ENCODE assay signal across 17 mouse cellular contexts in the genomic region with DNA sequence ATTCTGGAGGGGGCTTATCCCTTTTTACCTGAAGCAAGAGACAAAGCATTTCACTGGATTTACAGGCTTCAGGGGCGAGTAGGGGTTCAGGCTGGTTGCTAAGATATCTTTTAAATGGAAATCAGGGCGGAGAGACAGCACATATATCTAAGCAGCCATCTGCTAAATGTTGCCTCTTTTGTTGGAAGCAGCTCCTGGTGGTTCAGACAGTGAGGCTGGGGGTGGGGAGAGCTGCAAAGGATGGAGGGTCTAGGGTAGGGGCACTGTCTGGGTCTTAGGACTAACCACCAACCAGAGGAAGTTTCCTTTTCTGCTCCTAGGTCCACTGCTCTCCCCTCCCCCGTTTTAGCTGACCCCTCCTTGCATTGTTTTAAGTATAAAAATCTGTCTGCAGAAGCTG.
DNase-seq lines count a peak whose midpoint lies in the region; ATAC-seq and TF ChIP-seq lines count a peak whose summit lies in the region.
"Had no signal": no experiment of that assay in that cellular context is flagged by ENCODE, and none has a peak within 500 bp of the region (broad histone marks: within the 10 kb centered on the region; RNA-seq: fewer than 3 reads in every experiment).

No protein-coding gene starts in this region.

- H3K27me3 ChIP-seq in intestine, embryonic 14.5 days (replicated peaks; ENCODE audit: control insufficient read depth, insufficient read depth, low read length) = no peaks in the 10 kb centered on the region
- H3K27me3 ChIP-seq in intestine, postnatal 0 days (replicated peaks; ENCODE audit: control insufficient read depth, insufficient read depth, low read length) = no peaks in the 10 kb centered on the region
- H3K27me3 ChIP-seq in hindbrain, postnatal 0 days (ENCODE audit: insufficient read depth, low read length) = no peaks in the 10 kb centered on the region
- H3K27me3 ChIP-seq in neural tube, embryonic 15.5 days (replicated peaks) = no peaks in the 10 kb centered on the region
- H3K27me3 ChIP-seq: kidney, embryonic 15.5 days had no signal

- H3K9me3 ChIP-seq in intestine, embryonic 14.5 days (ENCODE audit: control insufficient read depth, low read length) = no peaks in the 10 kb centered on the region
- H3K9me3 ChIP-seq in intestine, postnatal 0 days (ENCODE audit: control insufficient read depth) = no peaks in the 10 kb centered on the region
- H3K9me3 ChIP-seq in hindbrain, postnatal 0 days (ENCODE audit: low read length) = no peaks in the 10 kb centered on the region
- H3K9me3 ChIP-seq in neural tube, embryonic 15.5 days (replicated peaks) = no peaks in the 10 kb centered on the region
- H3K9me3 ChIP-seq: kidney, embryonic 15.5 days had no signal

- DNase-seq in intestine, embryonic 14.5 days (ENCODE audit: low spot score) = no peak
- DNase-seq in right cerebral cortex, postnatal 4 days = peak; percentile 33
- DNase-seq in right cerebral cortex, postnatal 36 days (ENCODE audit: low spot score in 2 of 2) = no peak
- no peak for DNase-seq in hindbrain, postnatal 0 days (ENCODE audit: low spot score)
- no peak for DNase-seq in adrenal gland, postnatal 25 days
- DNase-seq in cerebellum, postnatal 10 days = no peak
- DNase-seq: cerebellum, adult 18-20 months; gastrocnemius, postnatal 10 days; liver, postnatal 0 days; lung, postnatal 4 days; retina, postnatal 1 day; thymus, postnatal 4 days had no signal

- no peak overlapping the region for H3K9ac ChIP-seq in intestine, embryonic 14.5 days (ENCODE audit: low read length)
- H3K9ac ChIP-seq in intestine, postnatal 0 days (ENCODE audit: low read depth, low read length) = no peak overlapping the region
- no peak overlapping the region for H3K9ac ChIP-seq in hindbrain, postnatal 0 days (replicated peaks; ENCODE audit: low read length)
- H3K9ac ChIP-seq in neural tube, embryonic 15.5 days (replicated peaks) = no peak overlapping the region
- H3K9ac ChIP-seq: kidney, embryonic 15.5 days; liver, postnatal 0 days had no signal

- no peak overlapping the region; the same call in 1 of the 2 replicates for H3K27ac ChIP-seq in intestine, embryonic 14.5 days (ENCODE audit: low read depth)
- H3K27ac ChIP-seq in intestine, postnatal 0 days (ENCODE audit: low read depth, low read length) = no peak overlapping the region
- no peak overlapping the region; the same call in 1 of the 2 replicates for H3K27ac ChIP-seq in hindbrain, postnatal 0 days
- peak overlapping the region; percentile 61 for H3K27ac ChIP-seq in neural tube, embryonic 15.5 days (replicated peaks)
- H3K27ac ChIP-seq: kidney, embryonic 15.5 days had no signal

- WGBS in intestine, embryonic 14.5 days = 34% methylated on average over 3 of the region's 3 CpGs
- WGBS in intestine, postnatal 0 days = 40% methylated on average over 3 of the region's 3 CpGs
- 25% methylated on average over 3 of the region's 3 CpGs for WGBS in hindbrain, postnatal 0 days
- 19% methylated on average over 3 of the region's 3 CpGs for WGBS in neural tube, embryonic 15.5 days

- peaks cover 8% of the 10 kb centered on the region; the same call in 1 of the 2 replicates for H3K4me1 ChIP-seq in intestine, embryonic 14.5 days (replicated peaks; ENCODE audit: control insufficient read depth, insufficient read depth, low read length)
- H3K4me1 ChIP-seq in intestine, postnatal 0 days (replicated peaks; ENCODE audit: control insufficient read depth, insufficient read depth, low read length) = no peaks in the 10 kb centered on the region
- no peaks in the 10 kb centered on the region for H3K4me1 ChIP-seq in hindbrain, postnatal 0 days (ENCODE audit: insufficient read depth, low read length)
- peaks cover 21% of the 10 kb centered on the region for H3K4me1 ChIP-seq in neural tube, embryonic 15.5 days

- H3K4me3 ChIP-seq in intestine, embryonic 14.5 days (ENCODE audit: low read depth, low read length) = no peak overlapping the region
- H3K4me3 ChIP-seq in intestine, postnatal 0 days (ENCODE audit: low read depth, low read length) = no peak overlapping the region
- no peak overlapping the region for H3K4me3 ChIP-seq in hindbrain, postnatal 0 days (ENCODE audit: low read length)
- no peak overlapping the region for H3K4me3 ChIP-seq in neural tube, embryonic 15.5 days (replicated peaks)
- H3K4me3 ChIP-seq: erythroblast, embryonic 14.5 days; kidney, embryonic 15.5 days had no signal

- peak; percentile 47; the same call in 1 of the 2 replicates for ATAC-seq in intestine, embryonic 14.5 days (replicated peaks; ENCODE audit: low FRiP score, low TSS enrichment, low read depth)
- no peak for ATAC-seq in intestine, postnatal 0 days
- ATAC-seq in hindbrain, postnatal 0 days = 0 out of 2 replicates have a peak, but pooled peaks have one; percentile 10
- ATAC-seq in neural tube, embryonic 15.5 days (ENCODE audit: low FRiP score) = peak; percentile 61; the same call in 1 of the 2 replicates
- ATAC-seq: liver, postnatal 0 days had no signal

- no peak for TF ChIP-seq CTCF in intestine, postnatal 0 days (IDR thresholded peaks at IDR 0.05; ENCODE audit: low read depth)
- TF ChIP-seq CTCF in hindbrain, postnatal 0 days (IDR thresholded peaks at IDR 0.05; ENCODE audit: low read depth) = no peak

- no peaks in the 10 kb centered on the region for H3K36me3 ChIP-seq in intestine, embryonic 14.5 days (ENCODE audit: control insufficient read depth, insufficient read depth, low read length)
- no peaks in the 10 kb centered on the region for H3K36me3 ChIP-seq in intestine, postnatal 0 days (ENCODE audit: control insufficient read depth, insufficient read depth)
- no peaks in the 10 kb centered on the region for H3K36me3 ChIP-seq in hindbrain, postnatal 0 days (ENCODE audit: insufficient read depth, low read length)
- no peaks in the 10 kb centered on the region for H3K36me3 ChIP-seq in neural tube, embryonic 15.5 days
- H3K36me3 ChIP-seq: kidney, embryonic 15.5 days had no signal

- H3K4me2 ChIP-seq in intestine, embryonic 14.5 days (ENCODE audit: low read length) = no peak overlapping the region
- H3K4me2 ChIP-seq in intestine, postnatal 0 days (replicated peaks; ENCODE audit: low read depth) = no peak overlapping the region
- H3K4me2 ChIP-seq in hindbrain, postnatal 0 days (ENCODE audit: low read depth, low read length) = no peak overlapping the region
- H3K4me2 ChIP-seq in neural tube, embryonic 15.5 days = no peak overlapping the region
- H3K4me2 ChIP-seq: heart, embryonic 11.5 days; kidney, embryonic 15.5 days had no signal
